Mouse (Mus musculus): ENCODE data around the gene Fam71e2.

The Fam71e2 gene

DNA sequence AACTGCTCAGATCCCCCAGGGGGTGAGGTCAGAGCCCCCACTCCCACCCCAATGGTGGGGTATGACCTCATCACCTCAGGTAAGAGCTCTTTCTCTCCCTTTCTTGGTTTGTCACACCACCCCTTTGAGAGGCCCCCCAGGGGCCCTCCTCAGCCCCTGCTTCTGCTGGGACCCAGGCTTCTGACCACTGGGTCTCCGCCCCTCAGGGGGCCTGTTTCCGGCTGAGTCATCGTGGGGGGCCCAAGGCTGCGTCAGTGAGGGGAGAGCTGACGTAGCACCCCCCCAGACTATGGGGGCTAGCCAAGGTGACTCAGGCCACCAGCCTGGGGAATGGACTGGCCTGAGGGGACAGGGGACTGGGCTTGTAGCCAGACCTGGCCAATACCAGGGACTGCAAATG is 8.8 kb upstream of the Fam71e2 start:
- CTCF ChIA-PET = no interaction called here

DNA sequence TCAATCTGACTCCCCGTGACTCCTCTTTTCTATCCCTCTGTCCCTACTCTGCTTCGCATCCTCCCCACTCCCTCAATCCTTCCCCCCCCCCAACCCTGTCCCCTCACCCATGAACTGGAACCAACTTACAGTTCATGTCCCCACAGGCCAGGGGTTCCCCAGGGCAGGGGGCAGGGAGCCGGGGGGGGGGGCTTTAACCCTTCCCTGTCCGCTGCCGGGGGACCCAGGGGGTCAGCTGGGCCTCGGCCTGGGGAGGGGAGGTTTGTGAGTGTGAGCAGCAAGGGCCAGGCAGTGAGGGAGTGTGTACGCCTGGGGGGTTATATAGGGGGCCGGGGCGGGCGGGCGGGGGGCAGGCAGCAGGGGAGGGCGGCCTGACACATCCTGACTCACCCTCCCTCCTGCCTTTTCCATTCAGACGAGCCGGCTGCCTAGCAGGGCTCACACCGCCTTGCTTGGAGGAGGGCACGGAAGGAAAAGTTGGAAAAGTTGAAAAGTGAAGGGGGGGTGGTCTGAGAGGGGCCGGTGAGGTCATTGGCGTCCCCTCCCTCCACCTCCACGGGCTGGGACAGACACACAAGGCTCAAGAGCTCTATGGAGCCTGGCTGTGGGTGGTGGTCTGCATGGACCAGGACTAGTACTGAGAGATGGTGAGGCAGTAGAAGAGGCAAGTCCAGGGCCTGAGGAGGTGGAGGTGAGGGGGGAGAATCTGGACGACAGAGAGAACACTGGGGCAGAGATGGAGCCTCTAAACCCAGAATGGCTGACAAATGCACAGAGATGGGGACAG is 6.9 kb upstream of the Fam71e2 start:
- CTCF ChIA-PET = no interaction called here

DNA sequence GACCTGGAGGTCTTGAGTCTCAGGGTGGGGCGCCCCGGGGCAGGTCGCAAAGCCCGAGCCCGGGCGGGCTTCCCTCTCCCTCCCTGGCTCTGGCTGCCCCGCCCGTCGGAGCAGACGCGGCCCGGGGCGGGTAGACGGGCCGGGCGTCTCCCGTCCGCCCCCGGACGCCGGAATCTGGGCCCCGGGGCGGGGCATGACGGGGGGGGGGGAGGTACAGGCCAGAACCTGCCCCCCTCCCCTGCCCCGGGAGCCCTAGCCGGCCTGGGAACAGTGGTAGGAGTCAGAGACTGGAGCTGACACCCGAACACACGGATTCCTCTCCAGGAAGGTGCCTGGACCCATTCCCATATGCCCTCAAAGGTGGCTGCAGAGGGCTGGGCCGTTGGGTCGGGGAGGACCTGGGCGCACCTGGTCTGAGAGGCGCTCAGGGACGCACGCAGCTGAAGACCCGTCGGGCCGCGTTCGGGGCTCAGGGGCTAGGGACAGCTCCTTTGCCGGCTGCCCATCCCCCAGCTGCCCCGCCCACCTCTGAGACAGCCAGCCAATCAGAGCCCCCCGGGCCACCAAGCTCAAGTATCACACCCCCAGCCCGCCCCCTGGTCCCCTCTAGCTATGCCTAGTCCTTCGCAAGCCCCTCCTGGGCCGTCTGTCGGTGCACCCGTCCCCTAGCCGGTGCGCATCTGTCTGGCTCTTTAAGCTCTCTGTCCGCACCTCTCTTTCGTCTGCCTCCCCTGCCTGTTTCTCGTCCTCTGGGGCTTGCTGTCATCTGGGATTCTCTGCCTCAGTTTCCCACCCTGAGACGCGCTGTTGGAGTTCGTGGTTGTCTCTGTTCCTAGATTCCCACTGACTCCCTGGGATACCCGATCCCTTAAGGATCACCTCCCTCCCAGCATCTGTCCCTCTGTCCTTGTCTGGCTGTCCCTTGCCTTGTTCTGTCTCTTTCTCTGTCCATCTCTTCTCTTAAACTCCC is 6.0 kb upstream of the Fam71e2 start:
- CTCF ChIA-PET = no interaction called here

DNA sequence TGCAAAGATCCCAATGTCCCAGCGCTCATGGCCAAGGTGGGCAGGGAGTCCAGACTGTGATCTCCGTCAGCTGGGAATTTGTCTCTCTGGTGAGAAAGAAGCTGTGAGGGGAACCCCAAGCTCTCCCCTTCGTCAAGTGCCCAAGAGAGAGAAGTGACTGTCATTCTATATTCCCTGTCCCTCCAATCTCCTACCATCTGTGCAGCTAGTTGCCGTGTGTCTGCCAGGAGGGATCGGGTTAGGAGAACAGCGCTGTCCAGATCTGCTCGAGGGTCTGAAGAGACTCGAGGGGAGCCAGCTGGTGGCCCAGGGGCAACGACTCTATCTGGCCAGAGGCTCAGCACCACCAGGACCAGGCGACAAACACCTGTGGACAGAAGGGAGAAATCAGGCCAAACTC is 5.0 kb upstream of the Fam71e2 start:
- CTCF ChIA-PET = no interaction called here

DNA sequence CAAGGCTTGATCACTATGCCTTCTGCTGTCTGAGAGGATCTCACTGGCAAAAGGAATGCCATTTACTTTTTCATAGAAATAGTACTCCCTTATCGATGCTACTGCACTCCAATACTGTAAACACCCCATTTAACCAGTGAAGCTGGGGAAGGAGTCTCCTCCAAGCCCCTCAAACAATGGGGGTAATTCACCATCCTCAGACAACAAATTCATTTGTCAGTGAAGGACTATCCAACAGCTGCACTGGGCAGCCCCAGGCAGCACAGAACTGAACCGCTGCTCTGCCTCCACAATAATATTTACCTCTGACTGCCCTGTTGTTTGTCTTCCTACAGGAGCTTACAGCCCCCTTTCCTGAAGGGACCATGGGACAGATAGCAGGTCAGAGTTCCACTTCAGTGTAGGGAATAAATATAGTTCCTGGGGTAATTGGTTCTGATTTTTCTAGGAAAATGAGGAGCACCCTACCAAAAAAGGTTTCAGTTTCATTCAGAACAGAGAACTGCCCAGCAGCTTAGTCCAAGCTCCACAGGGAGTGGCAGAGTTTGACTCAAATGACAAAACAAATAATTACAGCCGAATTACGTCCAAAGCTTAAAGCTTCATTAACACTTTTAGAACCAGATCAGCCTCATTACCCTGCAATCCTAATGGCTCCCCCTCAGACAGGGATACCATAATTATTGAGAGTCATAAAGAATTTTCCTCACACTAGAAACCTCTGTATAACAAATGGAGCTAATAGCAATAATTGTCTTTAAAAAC is 6.0 kb downstream of the Fam71e2 start:
- CTCF ChIA-PET = interaction anchor here (0.6 kb wide), 2 partner anchors 9 to 16 kb away, joined by 3 to 5 read pairs; no protein-coding TSS in a partner anchor

DNA sequence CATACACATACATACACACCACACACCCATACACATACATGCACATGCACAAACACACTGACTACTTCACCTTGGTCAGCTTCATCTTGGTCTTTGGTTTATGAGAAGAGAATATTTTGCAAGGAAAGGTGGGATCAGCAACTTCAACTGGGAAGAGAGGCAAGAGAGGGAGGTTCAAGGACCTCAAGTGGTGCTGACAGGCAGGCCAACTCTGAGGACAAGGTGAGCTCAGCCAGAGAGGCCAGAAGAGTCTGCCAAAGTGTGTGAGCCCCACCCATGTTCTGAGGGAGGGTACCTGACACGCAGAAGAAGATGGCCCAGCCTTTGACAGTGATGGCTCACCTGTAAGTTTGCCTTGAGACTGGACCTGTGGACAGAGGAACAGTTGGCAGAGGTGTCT is 11.4 kb downstream of the Fam71e2 start:
- CTCF ChIA-PET = no interaction called here

DNA sequence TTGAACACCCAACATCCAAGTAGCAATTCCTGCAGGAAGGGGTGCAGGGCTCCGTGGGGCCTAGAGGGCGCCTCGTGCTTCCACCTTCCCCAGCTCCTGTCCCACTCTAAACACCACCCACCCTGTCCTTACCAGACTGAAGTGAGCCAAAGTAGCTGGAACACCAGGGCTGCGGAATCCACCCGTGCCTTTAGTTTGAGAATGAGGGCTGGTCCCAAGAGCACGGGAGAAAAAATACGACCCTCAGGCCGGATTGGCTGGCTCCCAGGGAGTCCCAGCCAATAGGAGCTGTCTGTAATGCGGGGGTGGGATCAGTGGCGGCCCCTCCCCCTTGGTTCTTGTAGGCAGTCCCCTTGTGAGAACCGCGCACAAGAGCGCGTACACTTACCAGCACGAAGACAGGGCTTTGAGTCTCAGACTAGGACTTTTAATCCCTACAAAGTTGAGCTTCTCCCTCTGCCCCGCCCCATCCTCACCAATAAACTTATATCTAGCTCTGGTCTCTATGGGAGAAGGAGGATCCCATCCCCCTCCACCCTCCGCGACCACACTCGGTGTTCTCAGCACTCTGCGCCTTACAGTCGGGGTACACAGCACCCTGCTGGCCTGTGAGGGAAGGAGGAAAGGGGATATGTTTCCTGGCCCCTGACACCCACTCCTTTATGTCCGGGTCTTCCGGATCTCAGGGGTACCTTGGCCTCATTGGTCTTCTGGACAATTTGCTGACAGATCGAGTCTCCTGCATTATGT is 18.1 kb downstream of the Fam71e2 start, which contains the start of gene Cox6b2:
Gene Cox6b2, minus strand, starts transcription at position 274 of the 750 bp plus-strand sequence.
- CTCF ChIA-PET = interaction anchor here (0.6 kb wide), 1 partner anchor 187 kb away, joined by 3 read pairs; no protein-coding TSS in a partner anchor

DNA sequence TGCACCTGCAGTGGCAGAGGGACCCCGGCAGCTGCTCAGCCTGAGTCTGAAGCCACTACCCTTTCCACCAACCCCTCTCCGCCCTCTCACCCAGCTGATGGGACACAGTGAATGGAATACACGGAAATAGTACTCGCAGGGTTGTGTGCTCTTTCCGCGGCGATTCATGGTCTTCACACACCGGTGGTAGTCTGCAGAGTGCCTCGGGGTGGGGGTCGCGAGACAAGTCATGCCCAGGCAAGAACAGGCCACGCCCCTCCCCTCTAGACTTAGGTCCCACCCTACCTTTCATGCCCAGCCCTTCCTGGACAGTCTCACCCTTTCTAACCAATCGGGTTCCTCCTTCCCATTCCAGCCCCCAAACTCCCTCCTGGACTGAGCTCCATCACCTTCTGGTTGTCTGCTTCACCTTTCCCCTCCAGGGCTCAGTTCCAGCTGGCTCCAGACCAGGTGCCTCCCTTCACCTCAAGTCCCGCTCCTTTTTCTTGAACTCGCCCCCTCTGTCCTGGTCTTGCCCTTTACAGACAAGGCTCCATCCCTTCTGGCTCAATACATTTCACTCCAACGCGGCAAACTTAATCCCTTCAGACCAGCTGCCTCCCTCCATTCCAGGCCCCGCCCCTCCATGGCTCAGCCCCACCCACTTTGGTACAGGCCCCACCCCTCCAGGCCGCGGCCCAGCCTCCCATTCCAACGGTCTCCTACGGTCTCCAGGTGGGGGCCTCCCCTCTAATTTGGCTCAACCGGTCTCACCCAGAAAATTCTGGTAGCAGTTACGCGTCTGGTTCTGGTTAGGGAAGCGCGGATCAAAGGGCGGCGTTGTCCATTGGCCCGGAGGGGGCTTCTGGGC is 18.9 kb downstream of the Fam71e2 start:
- CTCF ChIA-PET = interaction anchor here (0.6 kb wide), 1 partner anchor 188 kb away, joined by 3 read pairs; no protein-coding TSS in a partner anchor

DNA sequence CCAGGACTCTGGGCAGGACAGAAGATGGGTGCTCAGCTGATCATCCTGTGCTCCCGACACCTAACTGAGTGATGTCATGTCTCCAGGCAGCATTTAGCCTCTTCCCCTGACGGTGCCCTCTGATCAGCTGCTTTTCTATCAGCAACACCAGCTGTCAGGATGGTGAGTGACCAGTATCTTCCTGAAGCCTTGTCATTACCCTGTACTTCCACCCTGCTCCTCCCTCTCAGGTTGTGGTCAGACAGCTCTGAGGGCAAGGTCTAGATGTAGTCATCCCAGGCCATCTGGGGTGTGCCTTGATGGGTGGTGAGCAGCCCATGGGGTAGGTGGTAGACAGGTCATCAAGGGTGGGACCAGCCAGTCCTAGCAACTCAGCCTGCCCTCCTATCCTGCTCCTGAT is 21.9 kb downstream of the Fam71e2 start:
- CTCF ChIA-PET = no interaction called here

DNA sequence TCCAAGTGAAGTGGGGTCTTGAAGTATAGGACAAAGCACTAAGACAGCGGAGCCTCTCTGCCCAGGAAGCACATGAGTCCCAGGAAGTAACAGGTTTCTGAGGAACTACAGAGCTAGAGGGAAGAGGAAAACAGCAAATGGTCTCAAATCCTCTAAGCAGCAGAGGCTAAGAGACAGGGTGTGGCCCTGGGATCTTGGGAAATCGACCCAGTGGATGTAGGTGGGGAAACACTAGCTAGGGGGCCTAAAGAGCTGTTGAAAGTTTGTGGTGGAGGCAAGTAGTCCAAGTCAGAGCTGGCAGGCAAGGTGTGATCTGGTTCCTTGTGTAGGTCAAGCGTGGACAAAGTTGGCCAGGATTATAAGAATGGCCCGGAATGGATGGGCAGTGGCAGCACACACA is 22.8 kb downstream of the Fam71e2 start:
- CTCF ChIA-PET = no interaction called here

DNA sequence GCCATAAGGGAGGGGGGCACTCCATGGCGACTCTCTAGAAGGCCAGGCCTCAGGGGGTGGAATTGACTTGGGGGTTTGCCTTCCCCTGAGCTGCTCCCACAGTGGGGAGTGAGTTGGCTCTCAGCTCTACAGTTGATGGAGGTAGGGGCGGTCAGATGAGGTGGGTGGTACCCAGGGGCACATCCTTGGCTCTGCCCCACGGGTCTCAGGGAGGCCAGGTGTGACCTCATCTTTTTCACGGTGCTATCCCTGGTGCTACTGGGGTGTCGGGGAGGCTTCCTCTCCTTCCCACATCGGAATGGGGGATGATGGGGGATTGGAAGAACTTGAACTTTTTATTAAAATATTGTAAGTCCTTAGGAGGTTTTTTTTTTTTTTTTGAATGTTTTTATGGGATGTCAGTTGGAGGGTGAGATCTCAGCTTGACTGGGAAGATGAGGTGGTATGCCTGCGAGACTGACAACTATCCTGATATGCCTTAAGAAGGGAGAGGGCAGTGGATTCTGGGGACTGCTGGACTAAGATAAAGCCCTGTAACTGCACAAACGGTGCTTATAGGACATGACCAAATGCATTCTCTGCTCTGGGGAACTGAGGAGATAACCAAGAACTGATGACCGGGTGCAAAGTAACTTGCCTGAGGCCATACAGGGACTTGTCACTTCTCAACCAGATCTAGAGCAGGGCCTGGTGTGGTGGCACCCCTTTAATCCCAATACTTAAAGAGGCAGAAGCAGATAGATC is 23.8 kb downstream of the Fam71e2 start:
- CTCF ChIA-PET = interaction anchor here (0.6 kb wide), 1 partner anchor 309 kb away, joined by 3 read pairs; no protein-coding TSS in a partner anchor

DNA sequence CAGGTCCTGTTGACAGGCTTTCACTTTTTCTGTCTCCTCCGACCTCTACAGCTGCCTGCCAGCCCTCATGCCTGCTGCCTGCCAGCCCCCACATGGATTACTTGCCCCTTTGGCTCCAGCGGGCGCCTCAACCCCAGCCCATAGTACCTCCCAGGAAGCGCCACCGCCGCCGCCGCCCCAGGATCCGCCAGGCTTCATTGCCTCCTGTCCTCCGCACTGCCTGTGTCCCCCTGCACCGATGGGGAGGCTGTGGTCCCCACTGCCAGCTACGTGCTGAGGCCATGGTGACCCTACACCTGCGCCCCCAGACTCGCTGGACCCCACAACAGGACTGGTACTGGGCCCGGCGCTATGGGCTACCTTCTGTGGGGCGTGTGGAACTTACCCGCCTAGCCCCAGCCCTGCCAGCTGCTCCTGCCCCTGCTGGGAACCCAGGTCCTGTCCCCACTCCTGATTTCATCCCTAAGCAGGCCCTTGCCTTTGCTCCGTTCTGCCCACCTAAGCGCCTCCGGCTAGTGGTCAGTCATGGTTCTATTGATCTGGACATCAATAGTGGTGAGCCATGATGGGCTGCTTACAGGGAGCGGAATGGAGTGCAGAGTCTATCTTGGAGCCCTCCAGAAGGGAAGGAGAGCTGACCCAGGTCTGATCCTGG is 24.6 kb downstream of the Fam71e2 start:
- CTCF ChIA-PET = no interaction called here

DNA sequence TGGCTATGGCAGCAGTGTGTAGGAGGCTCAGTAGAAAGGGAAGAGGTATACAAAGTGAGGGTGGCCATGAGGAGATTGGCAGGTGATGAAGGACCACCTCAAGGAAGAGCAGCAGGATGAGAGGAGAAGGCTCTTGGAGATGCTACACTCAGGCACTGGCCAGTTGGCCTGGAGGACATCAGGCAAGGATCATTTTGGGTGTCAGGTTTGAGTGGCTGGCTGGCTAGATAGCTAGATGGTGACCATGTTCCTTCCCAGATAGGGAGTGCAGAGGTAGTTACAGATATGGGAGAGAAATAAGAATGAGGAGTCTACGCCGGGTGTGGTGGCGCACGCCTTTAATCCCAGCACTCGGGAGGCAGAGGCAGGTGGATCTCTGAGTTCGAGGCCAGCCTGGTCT is 26.2 kb downstream of the Fam71e2 start:
- CTCF ChIA-PET = no interaction called here

DNA sequence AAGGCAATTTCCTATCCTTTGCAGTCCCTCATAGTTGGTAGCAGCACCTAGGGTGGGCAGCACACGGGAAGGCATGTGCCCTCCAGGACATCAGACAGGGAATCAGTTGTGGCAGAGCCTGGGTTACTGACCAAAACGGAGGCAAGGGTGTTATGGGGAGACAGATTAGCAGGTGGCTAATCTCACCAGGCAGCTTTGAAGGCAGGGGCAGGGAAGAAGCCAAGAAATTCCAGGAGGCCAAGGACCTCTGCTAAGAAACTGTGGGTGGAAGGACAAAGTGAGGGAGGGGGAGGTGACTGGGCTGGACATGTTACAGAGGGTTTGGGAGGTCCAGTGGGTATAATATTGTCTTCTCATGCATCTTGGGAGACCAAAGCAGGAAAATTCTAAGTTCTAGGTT is 27.7 kb downstream of the Fam71e2 start:
- CTCF ChIA-PET = no interaction called here

DNA sequence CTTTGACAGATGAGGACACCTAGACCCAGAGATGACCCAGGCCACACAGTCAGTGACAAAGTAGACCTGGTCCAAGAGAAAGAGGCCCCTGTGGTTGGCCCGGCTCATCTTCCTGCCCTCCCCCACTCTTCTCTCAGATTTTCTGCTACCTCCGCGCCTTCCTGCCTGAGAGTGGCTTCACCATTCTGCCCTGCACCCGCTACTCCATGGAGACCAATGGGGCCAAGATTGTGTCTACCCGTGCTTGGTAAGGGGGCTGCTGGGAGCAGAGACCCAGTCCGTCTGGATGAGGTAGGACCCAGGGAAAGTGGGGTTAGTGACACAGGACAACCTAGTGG is 28.7 kb downstream of the Fam71e2 start:
- CTCF ChIA-PET = no interaction called here

DNA sequence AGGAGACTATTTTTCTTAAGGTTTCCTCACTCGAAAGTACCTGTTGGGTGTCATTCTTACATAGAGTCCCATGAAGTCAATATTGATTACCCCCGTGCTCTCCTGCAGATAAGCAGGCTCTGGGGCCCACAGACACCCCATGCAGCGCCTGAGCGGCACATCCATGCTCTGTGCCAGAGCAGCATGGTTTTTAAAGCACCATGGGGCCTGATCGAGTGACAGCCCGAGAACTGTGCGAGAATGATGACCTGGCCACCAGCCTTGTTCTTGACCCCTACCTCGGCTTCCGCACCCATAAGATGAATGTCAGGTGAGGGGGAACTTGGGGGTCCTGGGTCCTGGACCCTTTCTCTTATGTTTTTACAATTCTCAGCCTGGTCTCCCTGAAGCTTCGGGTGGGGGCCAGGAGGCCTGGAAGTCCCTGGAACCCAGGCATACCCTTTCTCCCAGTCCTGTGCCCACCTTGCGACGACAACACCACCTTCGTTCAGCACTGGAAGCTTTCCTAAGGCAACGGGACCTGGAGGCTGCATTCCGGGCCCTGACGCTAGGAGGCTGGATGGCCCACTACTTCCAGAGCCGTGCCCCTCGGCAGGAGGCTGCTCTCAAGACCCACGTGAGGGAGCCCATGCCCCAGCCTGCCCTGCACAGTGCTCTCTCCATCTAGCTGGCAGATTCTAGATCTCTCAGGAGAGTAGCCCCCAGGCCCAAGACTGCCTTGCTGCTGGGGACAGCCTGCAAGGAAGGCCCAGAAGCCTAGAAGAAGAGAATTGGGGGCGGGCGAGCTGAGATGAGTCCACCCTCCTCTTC is 29.2 kb downstream of the Fam71e2 start:
- CTCF ChIA-PET = no interaction called here

DNA sequence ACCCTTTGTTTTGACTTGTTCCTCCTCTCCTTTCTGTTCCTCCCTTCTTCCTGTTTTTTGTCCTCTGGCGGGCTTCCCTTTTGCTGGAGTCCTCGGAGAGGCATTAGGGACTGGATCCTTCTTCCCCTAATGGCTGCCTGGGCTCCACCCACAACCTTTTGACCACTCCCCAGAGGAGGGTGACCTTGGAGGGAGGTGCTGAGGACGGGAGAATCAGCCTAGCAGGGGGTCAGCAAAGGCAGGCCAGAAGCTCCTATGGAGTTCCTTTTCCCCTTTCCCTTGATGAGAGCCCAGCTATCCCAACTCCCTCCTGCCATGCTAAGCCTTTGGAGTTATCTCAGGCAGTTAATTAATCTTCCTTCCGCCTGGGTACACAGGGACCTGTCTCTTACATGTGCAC is 30.0 kb downstream of the Fam71e2 start:
- CTCF ChIA-PET = no interaction called here

DNA sequence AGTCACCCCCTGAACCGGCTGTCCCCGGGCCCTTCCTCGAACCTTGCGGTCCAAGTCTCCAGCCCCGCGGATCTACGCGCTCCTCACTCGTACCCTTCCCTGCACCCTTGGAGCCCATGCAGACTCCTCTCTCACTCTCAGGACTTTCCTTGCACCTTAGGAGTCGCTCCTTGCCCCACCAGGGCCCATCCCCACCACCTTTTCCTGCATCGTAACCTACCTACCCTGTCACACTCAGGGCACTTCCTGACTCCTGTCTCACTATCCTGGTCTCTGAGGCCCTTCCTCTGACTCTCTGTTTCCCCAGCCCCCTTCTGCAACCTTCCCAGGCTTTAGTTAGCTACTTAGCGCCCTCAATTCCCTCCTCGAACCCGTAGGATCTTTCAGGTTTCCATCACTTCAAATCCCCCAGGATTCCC is 30.8 kb downstream of the Fam71e2 start:
- CTCF ChIA-PET = interaction anchor here (0.9 kb wide), 1 partner anchor 26 kb away, joined by 3 read pairs; no protein-coding TSS in a partner anchor
